Mouse (Mus musculus) embryonic fibroblast, embryonic 13.5 days (primary cell): ENCODE measurements around the gene Lcn8.

Experiments used
- CTCF ChIP-seq: IDR thresholded peaks from 2 replicates; pipeline ENCODE4 v1.5.1; 2011; ENCODE audit warnings: mild to moderate bottlenecking, control low read depth, low read length, moderate library complexity, borderline replicate concordance; ENCODE audit not compliant: insufficient read depth
- POLR2A ChIP-seq: IDR thresholded peaks from 2 replicates; pipeline ENCODE4 v1.6.1; 2011; ENCODE audit warnings: low read depth, mild to moderate bottlenecking, control low read depth, low read length, moderate library complexity

GRCm38 (mm10) chr2:25608671-25609070, 44.2 kb upstream of the Lcn8 start:
- TF ChIP-seq CTCF (no peak), POLR2A (no peak)
